Mouse (Mus musculus) E14TG2a.4 (cell line): Measurements from ENCODE around the gene Msantd3.

Source experiments
- H3K27me3 ChIP-seq: 2 replicates; pipeline ENCODE4 v1.6.1; 2014; ENCODE audit warnings: low read length, control low read depth; ENCODE audit not compliant: insufficient read depth
- H3K36me3 ChIP-seq: 2 replicates; pipeline ENCODE4 v1.6.1; 2014; ENCODE audit warnings: low read length, control low read depth; ENCODE audit not compliant: insufficient read depth
- H3K4me1 ChIP-seq: replicated peaks from 2 replicates; pipeline ENCODE4 v1.6.1; 2014; ENCODE audit warnings: low read depth, low read length, control low read depth
- H3K4me3 ChIP-seq: replicated peaks from 2 replicates; pipeline ENCODE4 v1.5.1; 2014; ENCODE audit warnings: mild to moderate bottlenecking, low read length
- H3K9me3 ChIP-seq: 2 replicates; pipeline ENCODE4 v1.6.1; 2014; ENCODE audit warnings: low read length, control low read depth
- CTCF ChIP-seq: conservative IDR thresholded peaks from 2 replicates; pipeline ENCODE4 v1.5.1; 2014; ENCODE audit warnings: low read length
- NANOG ChIP-seq: IDR thresholded peaks from 2 replicates; pipeline ENCODE4 v1.6.1; 2014; ENCODE audit warnings: borderline replicate concordance, low read length, mixed read lengths
- POU5F1 ChIP-seq: IDR thresholded peaks from 2 replicates; pipeline ENCODE4 v1.6.1; 2014; ENCODE audit warnings: low read length, borderline replicate concordance

The Msantd3 gene

DNA sequence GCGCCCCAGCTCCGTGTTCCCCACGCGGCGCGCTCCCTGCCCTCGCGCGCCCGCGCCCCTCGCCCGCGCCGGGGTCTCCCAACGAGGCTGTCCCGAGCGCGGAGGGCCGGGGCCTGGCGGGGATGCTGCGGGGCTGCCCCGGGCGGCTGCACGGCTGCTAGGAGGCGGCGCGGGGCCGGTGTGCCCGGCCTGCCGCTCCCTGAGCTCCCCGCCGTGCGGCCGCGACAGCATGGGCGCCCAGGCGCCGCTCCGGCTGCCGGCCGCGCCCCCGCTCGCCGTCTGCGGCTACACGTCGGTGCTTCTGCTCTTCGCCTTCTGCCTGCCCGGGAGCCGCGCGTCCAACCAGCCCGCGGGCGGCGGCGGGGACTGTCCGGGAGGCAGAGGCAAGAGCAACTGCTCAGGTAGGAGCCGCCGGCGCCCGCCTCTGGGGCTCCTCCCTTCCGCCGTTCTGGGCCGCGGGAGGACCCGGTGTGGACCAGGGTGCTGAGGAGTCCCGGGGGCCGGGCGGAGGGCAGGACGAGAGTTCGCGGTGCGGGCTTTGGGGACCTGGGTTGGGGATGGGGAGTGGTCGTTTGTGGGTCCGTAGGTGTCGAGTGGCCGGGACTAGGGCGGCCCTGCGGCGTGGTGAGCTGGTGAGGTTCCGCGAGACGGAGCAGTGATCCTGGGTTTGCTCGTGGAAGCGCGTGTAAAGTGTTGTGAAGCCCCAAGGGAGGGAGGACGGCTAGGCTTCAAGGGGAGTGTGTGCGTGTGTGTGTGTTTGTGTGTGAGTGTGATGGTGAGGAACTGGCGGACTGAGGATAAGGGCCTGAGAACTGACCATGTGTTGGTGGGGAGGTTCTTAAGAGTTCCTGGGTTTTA is 45.7 kb downstream of the Msantd3 start:
- Histone ChIP-seq H3K9me3 (no peaks in the 10 kb centered on the region), H3K27me3 (no peaks in the 10 kb centered on the region), H3K4me1 (peaks cover 81% of the 10 kb centered on the region), H3K36me3 (peaks cover 21% of the 10 kb centered on the region), H3K4me3 (peak overlapping the region; percentile 95)
- TF ChIP-seq POU5F1 (no peak), CTCF (no peak), NANOG (no peak)

DNA sequence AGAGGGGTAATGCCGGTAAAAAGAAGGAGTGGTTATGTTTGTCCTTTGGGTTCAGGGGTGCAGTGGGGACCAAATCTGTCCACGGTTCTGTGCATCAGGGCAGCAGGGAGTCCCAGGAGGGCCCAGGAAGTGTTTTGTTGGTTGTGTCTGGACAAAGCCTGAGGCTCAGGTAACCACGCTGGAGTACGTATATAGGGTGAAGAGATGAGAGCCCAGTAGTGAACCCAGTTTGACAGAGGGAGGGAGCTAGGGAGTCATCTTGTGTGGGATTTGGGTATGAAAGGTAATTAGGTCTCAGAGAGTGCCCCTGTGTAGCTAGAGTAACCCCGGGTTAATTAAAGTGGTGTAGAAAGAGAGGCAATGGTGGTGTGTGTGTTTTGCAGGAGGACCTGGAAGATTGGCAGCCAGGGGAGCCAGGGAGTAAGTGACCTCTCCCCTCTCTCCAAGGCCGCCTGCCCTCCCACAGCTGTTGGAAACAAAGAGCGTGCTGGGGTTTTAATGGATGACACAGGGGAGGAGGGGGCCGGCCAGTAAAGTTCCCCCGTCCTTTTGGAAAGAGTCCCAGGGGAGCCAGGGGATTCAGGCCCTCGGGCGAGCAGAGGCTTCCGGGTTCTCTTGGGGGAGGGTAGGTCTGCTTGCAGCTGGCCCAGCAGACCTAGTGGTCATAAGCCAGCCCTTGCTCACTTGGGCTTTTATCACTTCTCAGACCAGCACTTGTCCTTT is 46.5 kb downstream of the Msantd3 start:
- peaks cover 79% of the 10 kb centered on the region for H3K4me1 ChIP-seq
- peak overlapping the region; percentile 95 for H3K4me3 ChIP-seq
- H3K9me3 ChIP-seq = no peaks in the 10 kb centered on the region
- H3K27me3 ChIP-seq = no peaks in the 10 kb centered on the region
- TF ChIP-seq NANOG (no peak), POU5F1 (no peak), CTCF (no peak)
- H3K36me3 ChIP-seq = peaks cover 21% of the 10 kb centered on the region

DNA sequence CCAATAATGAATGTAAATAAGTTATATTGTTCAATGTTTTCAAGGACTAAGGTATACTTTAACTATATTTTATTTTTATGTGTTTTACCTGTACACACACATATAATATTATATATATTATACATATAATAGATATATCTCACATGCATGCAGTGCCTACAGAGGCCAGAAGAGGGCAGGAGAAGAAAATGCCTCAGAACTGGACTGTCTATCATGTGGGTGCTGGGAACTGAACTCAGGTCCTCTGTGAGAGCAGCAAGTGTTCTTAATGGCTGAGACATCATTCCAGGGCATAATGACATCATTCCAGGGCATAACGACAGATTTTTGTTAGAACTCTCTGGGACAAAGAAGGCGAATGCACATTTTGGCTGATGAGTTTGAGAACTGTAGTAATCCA is 47.8 kb downstream of the Msantd3 start:
- Histone ChIP-seq H3K9me3 (no peaks in the 10 kb centered on the region), H3K4me3 (no peak overlapping the region; the same call in 1 of the 2 replicates), H3K4me1 (peaks cover 81% of the 10 kb centered on the region), H3K27me3 (no peaks in the 10 kb centered on the region), H3K36me3 (peaks cover 32% of the 10 kb centered on the region)
- TF ChIP-seq POU5F1 (no peak), NANOG (no peak), CTCF (no peak; the same call in 1 of the 2 replicates)

DNA sequence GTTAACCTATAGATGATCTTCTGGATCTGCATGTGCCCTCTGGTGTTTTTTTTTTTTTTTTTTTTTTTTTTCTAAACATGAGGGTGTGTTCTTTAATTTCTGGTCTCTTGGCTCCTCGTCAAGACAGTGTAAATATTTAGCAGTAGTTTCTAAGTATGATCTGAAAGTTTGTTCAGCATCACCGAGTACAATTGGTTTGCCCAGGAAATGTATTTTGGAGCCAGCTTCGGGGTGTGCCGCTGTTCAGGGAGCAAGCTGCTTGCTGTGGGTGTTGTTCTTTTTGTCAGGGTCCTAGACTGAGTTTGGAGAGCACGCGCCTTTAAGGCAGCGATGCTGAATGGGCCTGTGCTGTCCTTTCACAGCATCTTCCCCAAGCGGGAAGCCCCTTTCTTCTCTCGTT is 48.8 kb downstream of the Msantd3 start:
- Histone ChIP-seq H3K9me3 (no peaks in the 10 kb centered on the region), H3K27me3 (no peaks in the 10 kb centered on the region), H3K4me3 (peak overlapping the region; percentile 39), H3K36me3 (peaks cover 32% of the 10 kb centered on the region), H3K4me1 (peaks cover 80% of the 10 kb centered on the region)
- TF ChIP-seq CTCF (no peak), POU5F1 (no peak), NANOG (no peak)

DNA sequence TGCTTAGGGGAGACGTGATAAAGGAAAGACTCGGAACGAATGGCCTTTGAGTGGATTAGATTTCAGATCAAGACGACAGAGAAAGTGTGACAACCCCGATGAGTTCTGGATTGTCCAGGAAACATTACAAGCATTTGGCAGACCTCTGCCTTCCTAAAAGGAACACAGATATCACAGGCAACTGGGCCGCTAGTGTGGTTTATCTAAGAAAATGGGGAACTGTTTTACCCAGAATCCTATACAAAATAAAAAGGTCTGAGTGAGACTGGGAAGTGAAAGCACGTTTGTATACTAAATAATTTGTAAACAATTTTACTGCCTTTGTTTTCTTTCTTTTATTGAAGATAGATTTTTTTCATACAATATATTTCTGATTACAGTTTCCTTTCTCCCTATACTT is 51.1 kb downstream of the Msantd3 start:
- H3K4me1 ChIP-seq = peaks cover 88% of the 10 kb centered on the region
- TF ChIP-seq POU5F1 (no peak), CTCF (no peak), NANOG (no peak)
- no peaks in the 10 kb centered on the region for H3K9me3 ChIP-seq
- H3K36me3 ChIP-seq = peaks cover 32% of the 10 kb centered on the region
- no peak overlapping the region for H3K4me3 ChIP-seq
- no peaks in the 10 kb centered on the region for H3K27me3 ChIP-seq

DNA sequence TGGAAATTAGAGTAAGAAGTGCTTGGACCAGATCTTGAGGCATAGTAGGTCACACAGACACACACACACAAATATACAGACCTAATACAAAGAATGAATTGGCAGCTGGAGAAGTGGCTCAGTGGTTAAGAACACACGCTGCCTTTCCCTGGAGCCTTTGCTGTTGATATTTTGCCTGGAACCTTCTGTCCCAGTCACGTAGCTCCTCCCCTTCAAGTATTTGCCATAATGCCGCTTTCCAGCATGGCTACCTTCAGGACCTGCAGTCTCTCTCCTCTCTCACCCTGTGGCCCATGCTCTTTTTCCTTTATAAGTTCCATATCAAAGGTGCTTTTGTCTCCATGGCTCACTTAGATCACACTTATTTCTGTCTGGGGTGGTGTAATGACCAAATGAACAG is 51.7 kb downstream of the Msantd3 start:
- peaks cover 37% of the 10 kb centered on the region for H3K36me3 ChIP-seq
- peaks cover 89% of the 10 kb centered on the region for H3K4me1 ChIP-seq
- H3K4me3 ChIP-seq = no peak overlapping the region
- TF ChIP-seq NANOG = no peak
- no peak for TF ChIP-seq POU5F1
- no peak for TF ChIP-seq CTCF
- H3K9me3 ChIP-seq = no peaks in the 10 kb centered on the region
- no peaks in the 10 kb centered on the region for H3K27me3 ChIP-seq

DNA sequence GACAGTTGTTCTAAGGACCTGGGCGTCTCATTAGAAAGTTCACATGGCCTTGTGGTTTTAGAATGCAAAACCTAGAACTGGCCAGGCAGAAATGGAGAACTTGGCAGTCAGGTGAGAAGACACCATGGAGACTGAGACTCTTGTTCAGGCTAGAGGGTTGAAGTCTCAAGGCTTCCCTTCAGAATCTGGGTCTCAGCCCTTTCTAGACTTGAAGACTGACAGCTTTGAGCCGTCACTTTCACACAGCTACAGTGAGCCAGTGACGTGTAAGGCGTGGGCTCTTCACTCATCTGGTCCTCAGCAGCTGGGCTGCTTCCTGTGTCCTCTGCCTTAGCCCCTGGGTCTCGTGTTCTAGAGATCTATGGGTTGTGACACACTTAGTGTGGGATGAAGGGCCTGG is 52.6 kb downstream of the Msantd3 start:
- Histone ChIP-seq H3K4me1 (peaks cover 89% of the 10 kb centered on the region), H3K36me3 (peaks cover 44% of the 10 kb centered on the region), H3K9me3 (no peaks in the 10 kb centered on the region), H3K4me3 (no peak overlapping the region), H3K27me3 (no peaks in the 10 kb centered on the region)
- TF ChIP-seq POU5F1 (no peak), CTCF (no peak), NANOG (no peak)

DNA sequence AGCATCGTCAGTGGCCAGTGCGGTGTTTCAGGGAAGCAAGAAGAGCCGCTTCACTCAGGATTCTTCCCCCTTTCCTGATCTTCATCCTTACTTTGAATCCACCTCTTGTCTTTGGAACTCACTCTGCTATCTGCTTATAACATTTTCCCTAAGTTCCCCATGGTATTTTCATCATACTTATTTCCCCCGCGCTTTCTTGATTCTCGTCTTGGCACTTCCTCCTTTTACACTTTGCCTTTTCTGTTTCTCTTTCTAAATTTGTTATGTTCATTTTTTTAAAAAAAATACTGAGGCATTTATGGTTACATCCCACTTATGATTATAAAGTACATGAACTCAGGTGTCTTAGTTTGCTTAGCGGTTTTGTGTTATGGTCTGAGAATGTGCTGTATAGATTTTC is 53.1 kb downstream of the Msantd3 start:
- peaks cover 40% of the 10 kb centered on the region for H3K36me3 ChIP-seq
- no peak for TF ChIP-seq CTCF
- TF ChIP-seq POU5F1 = no peak
- TF ChIP-seq NANOG = no peak
- no peaks in the 10 kb centered on the region for H3K9me3 ChIP-seq
- no peak overlapping the region for H3K4me3 ChIP-seq
- peaks cover 91% of the 10 kb centered on the region for H3K4me1 ChIP-seq
- H3K27me3 ChIP-seq = no peaks in the 10 kb centered on the region

DNA sequence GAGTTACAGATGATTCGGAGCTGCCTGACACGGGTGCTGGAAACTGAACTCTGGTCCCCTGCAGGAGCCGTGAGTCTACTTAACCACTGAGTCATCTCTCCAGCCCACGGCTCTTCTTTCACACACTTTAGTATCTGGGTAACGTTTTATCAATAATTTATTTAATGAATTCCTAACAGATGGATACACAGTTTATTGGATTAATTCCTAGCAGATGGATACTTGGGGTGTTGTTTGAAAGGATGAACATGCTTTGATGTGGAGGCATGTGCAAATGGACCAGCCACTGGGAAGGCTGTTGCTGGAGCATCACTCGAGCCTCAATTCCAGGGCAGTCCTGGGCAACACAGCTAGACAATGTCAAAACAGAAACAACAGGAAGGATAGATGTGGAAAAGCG is 56.4 kb downstream of the Msantd3 start:
- Histone ChIP-seq H3K36me3 (peaks cover 26% of the 10 kb centered on the region), H3K27me3 (no peaks in the 10 kb centered on the region), H3K9me3 (no peaks in the 10 kb centered on the region), H3K4me3 (no peak overlapping the region), H3K4me1 (peaks cover 89% of the 10 kb centered on the region)
- no peak for TF ChIP-seq POU5F1
- TF ChIP-seq CTCF = no peak
- TF ChIP-seq NANOG = no peak
